Mouse (Mus musculus) MEL (cell line): Measurements from ENCODE around the gene Relt.

Source experiments
- CTCF ChIP-seq, 3 experiments: IDR thresholded peaks in 2 of 3; conservative IDR thresholded peaks in 1 of 3; 2 replicates each; pipeline ENCODE4 v1.5.1; 2011 to 2012; ENCODE audit warnings: low read length in 3 of 3, low read depth in 2 of 3, mild to moderate bottlenecking in 2 of 3, improper control_type of control experiment in 1 of 3, inconsistent platforms in 1 of 3, mixed read lengths in 1 of 3, moderate library complexity in 1 of 3; ENCODE audit not compliant: control insufficient read depth in 1 of 3, insufficient read depth in 1 of 3, poor library complexity in 1 of 3, severe bottlenecking in 1 of 3
- POLR2A ChIP-seq, 2 experiments: IDR thresholded peaks; 2 replicates each; pipeline ENCODE4 v1.6.1; 2011 to 2012; ENCODE audit warnings: low read length in 2 of 2, mild to moderate bottlenecking in 2 of 2, control low read depth in 1 of 2, improper control_type of control experiment in 1 of 2, low read depth in 1 of 2, moderate library complexity in 1 of 2; ENCODE audit not compliant: control insufficient read depth in 1 of 2, insufficient read depth in 1 of 2, poor library complexity in 1 of 2
- RAD21 ChIP-seq: IDR thresholded peaks from 2 replicates; pipeline ENCODE4 v1.6.1; 2011; ENCODE audit warnings: mild to moderate bottlenecking, low read depth, low read length, improper control_type of control experiment
- TCF12 ChIP-seq: IDR thresholded peaks from 2 replicates; pipeline ENCODE4 v1.6.1; 2014; ENCODE audit warnings: low read depth, mild to moderate bottlenecking, inconsistent platforms, low read length, improper control_type of control experiment, moderate library complexity
- USF1 ChIP-seq: IDR thresholded peaks from 2 replicates; pipeline ENCODE4 v1.6.1; 2014; ENCODE audit warnings: low read depth, mild to moderate bottlenecking, inconsistent platforms, low read length, improper control_type of control experiment, moderate library complexity
- ZNF384 ChIP-seq: IDR thresholded peaks from 2 replicates; pipeline ENCODE4 v1.6.1; 2012; ENCODE audit warnings: low read depth, mild to moderate bottlenecking, inconsistent platforms, low read length, improper control_type of control experiment

- TF ChIP-seq RAD21 = peak; percentile 80
- no peak for TF ChIP-seq USF1
- no peak for TF ChIP-seq TCF12
- peak in 2 of 3 experiments; percentile 29 to 76; a peak in 4 of 6 replicates for TF ChIP-seq CTCF (IDR thresholded peaks at IDR 0.05 in 2 of 3, conservative IDR thresholded peaks at IDR 0.05 in 1 of 3; ENCODE audit: control insufficient read depth in 1 of 3, insufficient read depth in 1 of 3, low read depth in 2 of 3, low read length in 3 of 3, poor library complexity in 1 of 3, severe bottlenecking in 1 of 3)
- TF ChIP-seq POLR2A (IDR thresholded peaks at IDR 0.05; ENCODE audit: control insufficient read depth in 1 of 2, insufficient read depth in 1 of 2, low read depth in 1 of 2, low read length in 2 of 2, poor library complexity in 1 of 2) = no peak
- no peak for TF ChIP-seq ZNF384
Observed at GRCm38 (mm10) chr7:100798810-100799209, 64.4 kb downstream of the Relt start.
